Mouse (Mus musculus) large intestine, adult 2 months (tissue): ENCODE measurements around the gene Zbtb14. TPM values are rescaled to one million over a fixed set of nuclear protein-coding genes. Genes with fewer than 3 reads are reported as not detected.
A peak's percentile ranks its signal among the peaks of the same experiment; 100 is the strongest.

ENCODE experiments used
- DNase-seq: peaks from one replicate; pipeline ENCODE4 v3.0.0-alpha.2; 2012; ENCODE audit warnings: low read depth, low spot score
- WGBS: fragments of 180-500 bp; shearing (Covaris S2); methylation state at CpG from one replicate; pipeline ENCODE4 v1.1.7; 2018; 5-methylcytosine and 5-hydroxymethylcytosine counted together
- polyA plus RNA-seq: library from polyadenylated mRNA; depleted of rRNA; stranded (reverse); fragments of >200 nt; gene quantifications from 2 replicates; pipeline ENCODE4 v1.2.3, GENCODE M21; 2012; rRNA removed

Zbtb14 gene
- 3.2 and 3.6 TPM in 2 replicates for polyA plus RNA-seq

DNA sequence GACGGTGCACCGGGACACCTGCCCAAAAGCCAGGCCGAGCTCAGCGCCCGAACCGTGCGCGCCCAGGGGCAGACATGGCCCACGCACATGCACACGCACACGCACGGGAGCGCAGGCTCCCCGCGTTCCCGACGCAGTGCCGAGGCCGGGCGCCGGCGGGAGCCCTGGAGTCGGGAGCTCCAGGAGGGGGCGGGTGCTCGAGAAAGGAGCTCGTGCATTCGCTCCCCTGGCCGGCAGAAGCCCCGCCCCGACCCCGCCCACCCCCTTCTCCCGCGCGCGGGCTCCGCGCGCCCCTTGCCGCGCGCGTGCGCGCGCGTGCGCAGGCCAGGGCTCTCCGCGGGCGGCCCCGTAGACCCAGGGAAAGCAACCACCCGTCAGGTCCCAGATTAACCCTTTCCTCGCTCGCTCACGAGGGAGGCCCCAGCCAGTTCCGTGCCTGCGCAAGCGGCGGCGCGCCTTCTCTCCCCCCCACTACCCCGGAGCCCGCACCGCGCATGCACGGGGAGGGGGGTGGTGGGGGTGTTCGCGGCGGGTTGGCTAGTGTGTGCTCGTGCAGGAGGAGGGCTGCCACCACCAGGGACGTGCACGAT, at the start of gene Zbtb14:
Gene Zbtb14 (plus strand): TSS at position 540 of the 590 bp plus-strand sequence.
- peak; percentile 80 for DNase-seq
- under 1% methylated on average over 68 of the region's 72 CpGs for WGBS

DNA sequence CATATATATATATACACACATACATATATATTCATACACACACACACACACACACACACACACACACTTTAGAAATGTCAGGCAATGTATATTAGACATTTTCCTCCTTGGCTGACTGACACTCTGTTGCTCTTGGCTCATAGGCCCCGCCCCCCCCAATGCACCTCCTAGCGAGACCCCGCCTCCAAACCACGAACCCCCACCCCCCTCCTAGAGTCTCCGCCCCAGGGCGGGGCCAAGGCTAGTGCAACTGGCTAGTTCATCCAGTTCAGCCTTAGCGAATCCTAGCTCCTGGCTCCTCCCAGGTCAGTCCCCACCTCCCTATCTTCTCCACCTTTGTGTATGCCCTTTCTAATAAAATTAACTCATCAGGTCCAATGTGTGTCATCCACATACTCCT, 36.8 kb upstream of the Zbtb14 start:
- WGBS, result 74% methylated on average over 7 of the region's 7 CpGs
- DNase-seq, result no peak

DNA sequence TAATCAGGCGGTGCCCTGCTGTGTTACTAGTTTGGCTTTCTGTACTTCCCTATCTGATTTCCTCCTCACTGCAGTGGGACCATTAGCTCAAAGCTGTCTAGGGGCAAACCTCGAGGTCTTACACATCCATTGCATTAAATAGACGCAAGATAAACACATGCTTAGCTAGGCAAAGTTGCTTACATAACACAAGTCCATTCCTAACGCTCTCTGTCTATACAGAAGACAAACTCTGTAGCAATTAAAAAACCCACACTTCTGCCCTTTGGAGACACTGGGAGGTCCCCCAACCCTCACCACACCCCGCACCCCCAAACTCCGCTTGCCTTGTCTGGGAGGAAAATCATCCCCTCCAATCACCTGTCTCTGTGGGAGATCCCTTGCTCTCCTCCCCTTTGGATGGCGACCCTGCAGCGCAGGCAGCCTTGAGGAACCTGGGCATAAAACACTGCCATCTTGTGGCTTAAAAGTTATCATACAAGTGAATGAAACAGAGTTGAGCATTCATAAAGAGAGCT, 33.8 kb upstream of the Zbtb14 start:
- DNase-seq, result peak; percentile 4
- 16% methylated on average over 8 of the region's 8 CpGs for WGBS

DNA sequence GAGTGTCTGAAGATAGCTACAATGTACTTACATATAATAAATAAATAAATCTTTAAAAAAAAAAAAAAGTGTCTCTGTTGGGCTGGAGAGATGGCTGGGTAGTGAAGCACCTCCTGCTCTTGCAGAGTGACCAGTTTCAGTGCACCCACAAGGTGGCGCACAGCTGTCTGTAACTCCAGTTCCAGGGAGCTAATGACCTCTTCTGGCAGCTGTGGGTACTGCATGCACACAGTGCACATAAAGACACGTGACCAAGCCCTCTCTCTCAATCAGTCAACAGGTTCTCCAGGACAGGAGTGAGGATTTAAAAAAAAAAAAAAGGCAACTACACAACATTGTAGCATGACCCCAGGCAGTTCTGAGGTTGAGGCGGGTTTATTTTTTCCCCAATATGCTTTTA, 17.8 kb upstream of the Zbtb14 start:
- no peak for DNase-seq
- 81% methylated on average over 3 of the region's 3 CpGs for WGBS

DNA sequence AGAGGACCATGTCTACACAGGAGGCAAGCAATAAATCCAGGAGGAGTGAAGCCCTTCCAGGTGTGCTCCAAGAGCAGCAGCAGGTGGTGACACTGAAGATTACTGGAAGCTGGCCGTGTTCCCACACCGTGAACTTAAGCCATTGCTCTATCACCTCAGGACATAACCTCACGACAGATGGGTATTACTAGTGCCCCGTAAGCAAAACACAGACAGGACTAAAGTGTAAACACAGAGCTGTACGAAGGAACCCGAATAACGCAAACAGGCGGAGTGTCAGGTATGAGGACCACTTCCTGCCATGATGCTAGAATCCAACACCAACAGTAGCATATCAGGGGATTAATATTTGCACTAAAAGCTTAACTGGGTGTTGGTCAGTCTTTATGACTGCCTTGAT, 2.0 kb upstream of the Zbtb14 start:
- DNase-seq, result no peak
- 45% methylated on average over 8 of the region's 8 CpGs for WGBS

DNA sequence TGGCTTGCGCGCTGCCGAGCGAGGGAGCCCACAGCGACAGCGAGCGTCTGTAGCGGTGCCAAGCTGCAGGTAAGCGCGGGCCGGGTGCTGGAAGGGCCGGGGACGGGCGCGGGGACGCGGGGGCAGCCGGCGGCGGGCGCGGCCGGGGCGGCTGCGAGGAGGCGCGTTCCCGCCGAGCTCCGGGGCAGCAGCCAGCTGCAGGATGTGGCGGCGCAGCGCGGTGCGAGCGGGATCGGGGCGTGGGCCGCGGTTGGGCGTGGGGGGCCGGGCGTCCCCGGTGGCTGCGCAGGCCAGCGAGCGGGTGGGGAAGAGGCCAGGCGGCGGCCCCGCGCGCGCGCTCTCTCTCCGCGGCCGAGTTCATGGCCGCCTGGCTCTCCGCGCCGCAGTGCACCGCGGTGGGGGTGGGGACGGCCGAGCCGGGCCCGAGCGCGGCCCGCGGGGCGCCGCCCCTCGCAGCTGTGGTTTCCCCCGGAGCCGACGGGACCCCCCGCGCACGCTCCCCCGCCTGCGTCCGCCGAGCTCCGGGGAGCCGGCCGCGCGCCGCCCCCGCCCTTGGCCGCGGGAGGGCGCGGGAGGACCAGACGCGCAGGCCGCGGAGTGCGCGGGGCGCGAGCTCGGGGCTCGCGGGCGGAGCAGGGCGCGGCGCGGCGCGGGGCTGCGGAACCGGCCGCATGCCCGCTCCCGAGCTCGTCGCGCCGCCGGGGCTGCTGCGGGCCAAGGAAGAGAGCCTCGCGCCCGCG, 521 bp downstream of the Zbtb14 start:
- 1% methylated on average over 103 of the region's 128 CpGs for WGBS
- DNase-seq, result no peak

DNA sequence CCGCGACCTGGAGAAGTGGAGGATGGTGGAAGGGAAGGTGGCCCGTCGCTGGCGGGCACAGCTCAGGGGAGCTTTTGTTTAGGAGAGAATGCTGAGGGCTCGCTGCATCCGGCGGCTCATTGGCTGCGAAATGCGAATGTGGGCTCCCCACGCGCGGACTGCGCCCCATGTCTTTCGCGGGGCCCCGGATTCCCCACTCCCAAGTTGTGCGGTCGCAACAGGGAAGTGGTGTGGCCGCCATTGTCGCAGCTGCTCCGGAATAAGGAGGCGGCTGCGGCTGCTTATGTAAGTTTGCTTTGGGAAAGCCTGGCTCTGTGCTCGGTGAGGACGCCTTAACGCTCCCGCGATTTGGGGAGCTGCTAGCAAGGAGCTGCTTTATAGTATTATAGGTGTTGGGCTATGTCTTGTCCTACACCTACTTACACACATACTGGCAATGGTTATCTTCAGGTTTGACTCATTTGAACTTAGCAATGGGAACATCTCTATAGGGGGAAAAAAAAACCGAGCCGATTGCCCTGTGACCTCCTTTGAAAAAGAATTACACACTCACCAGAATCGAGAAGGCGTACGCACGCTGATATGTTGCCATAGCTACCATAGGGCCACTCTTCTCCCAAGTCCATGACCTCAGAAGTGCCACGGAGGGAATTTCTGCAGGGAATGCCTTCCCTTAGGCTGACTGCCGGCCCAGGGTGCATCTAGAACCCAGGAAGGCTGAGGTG, 1.3 kb downstream of the Zbtb14 start:
- peak; percentile 37 for DNase-seq
- under 1% methylated on average over 37 of the region's 37 CpGs for WGBS

DNA sequence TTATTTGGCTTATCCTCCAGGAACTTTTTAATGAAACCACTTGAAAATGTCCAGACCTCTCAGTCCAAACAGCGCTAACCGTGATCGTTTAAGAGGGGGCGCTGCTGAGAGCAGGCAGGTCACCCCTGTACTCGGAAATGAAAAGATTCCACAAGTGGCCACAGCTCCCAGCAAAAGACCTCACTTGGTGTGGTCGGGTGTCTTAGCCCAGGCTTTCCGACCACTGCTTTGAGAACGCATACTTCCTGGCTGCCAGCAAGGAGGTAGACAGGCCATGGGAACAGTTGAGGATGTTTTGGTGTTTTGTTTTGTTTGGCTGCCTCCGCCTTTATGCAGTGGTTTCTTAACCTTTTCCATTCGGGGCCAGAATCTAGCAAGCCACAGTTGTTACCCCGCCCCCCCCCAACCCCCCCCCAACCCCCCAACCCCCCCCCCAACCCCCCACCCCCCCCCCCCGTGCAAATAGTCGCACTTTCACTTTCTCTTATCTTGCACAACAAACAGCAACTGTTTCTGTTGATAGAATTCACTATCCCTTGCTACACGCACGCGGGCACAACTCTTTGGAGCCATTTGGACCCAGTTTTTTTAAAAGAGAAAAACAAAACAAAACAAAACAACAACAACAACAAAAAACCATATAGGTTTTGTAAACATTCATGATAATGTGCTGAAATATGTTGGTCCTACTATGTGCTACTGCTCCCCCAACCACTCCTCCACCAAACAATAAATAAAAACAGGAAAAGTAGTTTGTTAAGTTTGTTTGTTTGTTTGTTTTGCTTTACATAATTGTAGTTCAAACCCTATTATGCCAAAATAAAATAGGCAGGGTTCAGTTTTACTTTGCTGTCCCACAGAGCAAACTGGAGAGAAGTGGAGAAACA, 13.5 kb downstream of the Zbtb14 start:
- WGBS, result 17% methylated on average over 16 of the region's 16 CpGs
- no peak for DNase-seq

DNA sequence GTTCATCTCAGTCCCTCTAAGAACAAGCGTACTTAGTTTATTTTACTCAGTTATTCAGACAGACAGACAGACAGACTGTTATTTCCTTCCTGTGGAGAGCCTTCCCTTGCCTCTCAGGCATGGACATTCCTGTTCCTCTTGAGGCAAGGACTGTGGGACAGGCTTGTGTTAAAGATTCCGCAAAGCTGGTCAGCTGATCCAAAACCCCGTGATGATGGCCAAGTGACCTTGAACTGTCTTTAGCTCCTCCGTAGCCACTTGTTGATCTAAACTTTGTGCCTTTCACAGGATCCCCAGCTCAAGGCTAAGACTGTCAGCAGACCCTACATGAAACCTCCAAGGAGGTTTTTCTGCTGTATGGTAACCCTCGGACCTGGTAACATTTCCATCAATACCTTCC, 14.3 kb downstream of the Zbtb14 start:
- WGBS, result 42% methylated on average over 5 of the region's 5 CpGs
- DNase-seq, result no peak

DNA sequence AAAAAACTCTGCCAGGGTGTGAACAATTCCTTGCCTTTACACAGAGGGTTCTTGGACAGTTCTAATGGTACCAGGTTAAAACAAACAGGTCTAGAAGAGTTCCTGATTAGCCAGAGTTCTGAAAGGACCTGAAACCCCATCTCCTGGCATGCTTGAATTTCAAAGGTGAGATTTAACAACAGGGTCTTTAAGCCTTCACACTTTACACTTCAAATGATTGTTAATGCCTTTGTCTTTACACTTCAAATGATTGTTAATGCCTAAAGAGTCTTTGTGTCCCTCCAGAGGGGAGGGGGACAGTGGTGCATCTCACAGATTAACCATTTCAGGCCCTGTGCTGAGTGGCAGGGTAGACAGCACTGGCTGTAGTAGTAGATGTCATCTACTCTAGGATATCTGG, 15.2 kb downstream of the Zbtb14 start:
- no peak for DNase-seq

DNA sequence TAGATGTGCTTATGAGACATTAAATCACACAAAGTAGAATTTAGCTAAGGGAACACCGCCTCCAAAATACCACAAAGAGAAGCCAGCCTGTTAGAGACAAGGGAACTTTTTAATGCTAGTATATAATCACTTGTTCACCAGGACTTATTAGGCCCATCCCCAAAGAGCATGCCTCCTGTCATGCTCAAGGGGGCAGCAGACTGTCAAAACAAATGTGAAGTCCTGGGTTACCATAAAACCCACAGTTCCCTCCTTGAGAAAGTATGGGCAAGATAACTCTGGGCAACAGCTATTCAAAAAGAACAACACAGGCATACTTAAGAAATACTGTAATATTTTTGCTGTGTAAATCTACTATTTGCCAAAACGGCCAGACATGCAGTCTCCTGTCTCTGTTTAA, 18.3 kb downstream of the Zbtb14 start:
- DNase-seq, result no peak
- 65% methylated on average over 2 of the region's 2 CpGs for WGBS

DNA sequence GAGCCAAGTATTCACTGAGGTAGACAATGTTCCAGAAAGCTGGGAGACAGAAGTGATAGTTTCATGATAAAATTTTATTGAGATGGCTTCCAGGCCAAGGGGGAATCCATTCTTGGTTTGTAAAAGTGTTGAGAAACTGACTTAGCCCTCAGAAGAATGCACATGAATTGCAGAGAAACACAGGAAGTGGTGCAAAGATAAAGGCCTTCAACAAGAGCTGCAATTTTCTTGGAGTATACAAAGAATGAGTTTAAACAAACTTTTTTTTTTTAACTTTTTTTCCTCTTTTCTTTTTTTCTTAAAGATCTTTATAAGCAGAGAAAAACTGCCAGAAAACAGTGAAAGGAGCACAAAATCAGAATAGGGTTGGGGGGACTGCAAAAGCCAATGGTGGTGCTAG, 33.3 kb downstream of the Zbtb14 start:
- no peak for DNase-seq

DNA sequence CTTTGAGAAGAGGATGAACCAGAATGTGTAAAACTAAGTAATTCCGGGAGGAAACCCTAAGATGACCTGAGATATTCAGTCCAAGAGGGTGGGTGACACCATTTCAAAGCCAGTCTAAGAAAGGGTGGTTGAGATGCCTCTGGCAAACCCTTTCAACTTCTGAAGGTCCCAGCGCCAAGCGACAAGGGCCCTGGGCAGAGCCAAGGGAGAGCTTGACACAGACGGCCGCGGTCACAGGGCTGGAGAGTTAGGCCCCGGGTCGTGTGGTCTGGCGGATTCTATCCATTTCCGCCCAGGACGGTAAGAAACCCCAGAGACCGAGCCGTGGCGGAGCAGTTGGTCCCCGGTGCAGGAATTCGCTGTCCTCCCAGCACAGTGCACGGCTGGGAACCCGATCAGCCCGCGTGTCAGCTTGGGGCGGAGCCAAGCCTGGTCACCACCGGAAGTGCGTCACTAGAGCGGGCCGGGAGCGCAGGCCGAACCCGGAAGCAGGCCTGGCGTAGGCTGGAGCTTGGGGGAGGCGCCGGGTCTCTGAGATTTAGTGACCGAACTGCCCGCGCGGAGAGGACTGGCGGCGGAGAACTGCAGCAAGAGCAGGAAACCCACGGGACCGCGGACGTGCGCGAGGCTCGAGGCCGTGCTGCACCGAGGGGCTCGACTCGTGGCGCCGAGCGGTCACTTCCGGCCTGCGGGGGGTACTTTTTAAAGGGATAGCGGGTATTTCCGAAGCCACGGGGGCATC, 34.2 kb downstream of the Zbtb14 start:
- under 1% methylated on average over 56 of the region's 56 CpGs for WGBS
- DNase-seq, result peak; percentile 77

DNA sequence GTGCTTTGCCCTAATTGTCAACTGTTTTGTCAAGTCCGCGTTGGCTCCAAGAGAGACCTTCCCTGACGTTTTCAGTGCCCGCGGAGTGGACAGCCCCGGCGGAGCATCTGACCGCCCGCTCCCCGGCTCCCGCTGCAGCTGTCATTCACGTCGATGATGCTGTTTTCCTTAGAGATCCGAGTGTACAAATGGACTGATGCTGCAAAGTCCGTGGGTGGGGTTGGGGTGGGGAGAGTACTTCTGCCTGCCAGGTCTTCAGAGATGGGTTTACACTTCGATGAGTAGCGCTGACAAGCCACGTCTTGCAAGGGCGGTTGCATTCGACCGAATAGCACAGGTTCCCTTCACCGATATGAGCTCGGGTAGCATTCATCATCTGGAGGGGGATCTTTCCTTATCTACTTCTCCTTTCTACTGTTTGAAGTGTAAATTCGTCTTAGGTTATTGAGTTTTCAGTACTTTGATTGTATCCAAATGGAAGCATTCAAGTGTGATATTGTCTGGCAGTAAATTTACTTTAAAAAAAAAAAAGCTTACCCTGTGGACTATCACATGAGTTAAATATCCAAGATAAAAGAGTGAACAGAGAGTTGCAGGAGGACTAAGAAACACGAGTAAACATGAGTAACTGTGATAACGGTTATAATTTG, 35.0 kb downstream of the Zbtb14 start:
- no peak for DNase-seq
- WGBS, result 1% methylated on average over 26 of the region's 26 CpGs

DNA sequence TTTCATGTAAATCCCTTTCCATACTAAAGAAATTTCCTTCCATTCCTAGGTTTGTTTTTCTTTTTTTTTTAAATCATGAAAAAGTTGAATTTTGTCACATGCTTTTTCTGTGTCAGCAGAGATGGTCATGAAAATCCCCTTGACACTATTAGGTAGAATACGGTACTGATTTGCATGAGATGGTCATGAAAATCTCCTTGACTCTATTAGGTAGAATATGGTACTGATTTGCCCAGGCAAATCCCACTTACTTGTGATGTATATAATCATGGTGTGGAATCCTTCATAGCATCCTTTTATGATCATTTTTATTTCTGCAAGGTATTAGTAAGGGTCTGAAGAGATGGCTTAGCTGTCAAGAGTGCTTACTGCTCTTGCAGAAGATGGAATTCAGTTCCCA, 38.7 kb downstream of the Zbtb14 start:
- DNase-seq, result no peak
- 18% methylated on average over 1 of the region's 1 CpGs for WGBS

DNA sequence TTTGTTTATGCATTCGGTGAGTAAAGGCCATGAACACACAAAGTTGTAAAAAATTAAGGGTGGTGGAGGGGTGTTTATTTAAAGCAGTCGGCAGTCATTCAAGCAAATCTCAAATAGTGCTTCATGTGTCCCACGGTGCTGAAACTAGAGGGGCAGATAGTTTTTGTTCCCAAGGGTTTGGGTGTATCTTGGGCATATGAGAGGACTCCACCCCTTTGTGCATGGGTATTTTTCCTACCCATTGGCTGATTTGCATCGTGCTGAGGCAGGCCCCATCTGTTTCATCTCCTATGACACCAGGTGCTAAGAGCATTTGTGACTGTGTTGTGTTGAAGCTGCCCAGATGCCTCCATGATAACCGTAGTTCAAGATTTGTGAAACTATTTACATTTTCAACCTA, 55.0 kb downstream of the Zbtb14 start:
- WGBS, result 67% methylated on average over 5 of the region's 5 CpGs
- no peak for DNase-seq

DNA sequence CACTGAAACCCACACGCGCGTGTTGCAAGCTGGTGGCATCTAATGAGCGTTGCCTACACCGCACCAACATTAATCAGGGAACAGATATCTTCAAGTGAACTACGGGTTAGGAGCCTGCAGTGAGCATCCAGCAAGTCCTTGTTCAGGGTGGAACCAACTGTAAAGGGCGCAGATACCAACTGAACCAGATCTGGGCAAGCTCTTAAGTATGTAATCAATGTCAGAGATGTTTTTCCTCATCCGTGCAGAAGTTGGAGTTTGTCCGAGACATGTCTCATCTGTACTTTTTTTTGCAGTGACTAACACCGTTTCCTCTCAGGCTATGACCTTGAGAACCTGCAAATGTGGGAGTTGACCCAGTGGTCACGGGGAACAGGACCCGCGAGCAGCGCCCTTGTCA, 55.6 kb downstream of the Zbtb14 start:
- no peak for DNase-seq

DNA sequence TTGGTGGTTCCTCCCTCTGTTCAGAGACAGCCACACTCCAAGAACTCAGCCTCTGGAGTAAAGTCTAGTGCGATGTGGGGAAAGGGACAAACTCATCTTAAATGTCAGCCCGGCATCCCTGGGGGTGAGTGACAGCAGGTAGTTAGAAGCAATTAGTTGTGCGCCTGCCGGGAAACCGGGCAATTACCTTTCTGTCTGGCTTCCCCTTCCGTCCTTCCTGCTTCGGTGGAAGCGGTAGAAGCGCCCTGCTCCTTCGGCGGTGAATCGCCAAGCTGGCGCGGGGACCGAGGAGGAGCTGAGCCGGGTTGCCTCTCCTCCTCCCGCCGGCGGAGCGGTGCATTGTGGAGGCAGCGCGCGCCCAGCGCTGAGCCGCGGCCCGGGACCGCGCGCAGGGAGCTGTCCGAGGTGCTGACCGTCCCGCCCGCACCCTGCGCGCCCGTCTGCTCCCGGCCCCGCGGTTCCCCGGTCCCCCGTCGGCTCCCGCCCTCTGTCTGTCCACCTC, 56.2 kb downstream of the Zbtb14 start, which contains the start of gene Akain1:
Gene Akain1 (plus strand): TSS at position 337 of the 502 bp plus-strand sequence.
- WGBS, result under 1% methylated on average over 44 of the region's 44 CpGs
- no peak for DNase-seq

More for the DNA sequence above, 55.6 kb downstream of the Zbtb14 start:
- 31% methylated on average over 14 of the region's 14 CpGs for WGBS
